Mouse (Mus musculus): ENCODE results near the gene Ubqln2. TPM values are rescaled to one million over a fixed set of nuclear protein-coding genes. Genes with fewer than 3 reads are reported as not detected.

The Ubqln2 gene
- polyA plus RNA-seq, 1 experiment from 2014 or later, result 48.5 TPM

Other genes with a start within 250 kb of the Ubqln2 start
- not detected in 2 replicates for gene Cypt3, start 60.4 kb downstream of the Ubqln2 start, polyA plus RNA-seq (2015; fragmentation: Nextera tagmentation; extraction: Ambion mirVana)
- 2.1 and 2.7 TPM in 2 replicates for gene Kctd12b, start 198.2 kb downstream of the Ubqln2 start, polyA plus RNA-seq (2015; fragmentation: Nextera tagmentation; extraction: Ambion mirVana)
- 104 TPM in 2 replicates for gene Nbdy, start 225.4 kb downstream of the Ubqln2 start, polyA plus RNA-seq (2015; fragmentation: Nextera tagmentation; extraction: Ambion mirVana)

Data from forebrain, embryonic 13.5 days (tissue).